Comparison of ENCODE assay signal across 8 mouse cellular contexts in the genomic region with DNA sequence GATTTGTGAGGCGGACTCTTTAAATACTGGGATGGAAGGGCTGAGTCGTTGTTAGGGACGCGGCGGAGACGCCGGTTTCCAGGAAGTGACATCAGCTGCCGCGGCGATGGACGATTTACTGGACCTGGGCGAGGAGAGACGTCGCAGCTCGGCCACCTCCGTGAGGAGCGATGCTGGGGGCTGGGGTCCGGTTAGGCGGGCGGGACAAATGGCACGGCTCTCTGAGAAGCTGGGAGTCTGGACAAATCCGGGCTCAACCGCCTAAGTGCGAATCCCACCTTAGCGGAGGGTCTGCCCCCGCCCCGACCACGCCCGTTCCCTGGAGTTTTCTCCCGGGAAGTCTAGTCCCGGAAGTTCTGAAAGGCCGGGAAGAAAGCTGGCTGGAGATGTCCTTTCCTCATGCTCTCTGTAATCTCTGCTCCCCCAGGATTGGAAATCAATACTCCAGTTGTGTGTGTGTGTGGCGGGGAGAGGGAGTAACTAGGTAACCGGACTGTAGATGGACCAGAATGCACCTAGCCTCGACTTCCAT. TPM values are rescaled to one million over a fixed set of nuclear protein-coding genes. Genes with fewer than 3 reads are reported as not detected.
DNase-seq lines count a peak whose midpoint lies in the region; ATAC-seq and TF ChIP-seq lines count a peak whose summit lies in the region.

A gene (plus strand): TSS at position 61 of the 532 bp plus-strand sequence.

- H3K9ac ChIP-seq in embryonic facial prominence, embryonic 11.5 days (replicated peaks; ENCODE audit: low read length) = peak within 1 kb of the TSS; percentile 43
- H3K9ac ChIP-seq in heart, adult 2 months (ENCODE audit: low read depth, low read length) = peak within 1 kb of the TSS; percentile 58
- H3K9ac ChIP-seq in limb, embryonic 15.5 days = peak within 1 kb of the TSS; percentile 56

- no peaks in the 10 kb centered on the region for H3K9me3 ChIP-seq in embryonic facial prominence, embryonic 11.5 days (replicated peaks; ENCODE audit: control insufficient read depth, low read length)
- H3K9me3 ChIP-seq in limb, embryonic 15.5 days = no peaks in the 10 kb centered on the region

- H3K27ac ChIP-seq in embryonic facial prominence, embryonic 11.5 days (replicated peaks; ENCODE audit: low read depth, low read length) = no peak within 1 kb of the TSS
- peak within 1 kb of the TSS; percentile 89 for H3K27ac ChIP-seq in heart, adult 2 months
- peak within 1 kb of the TSS; percentile 72 for H3K27ac ChIP-seq in kidney, adult 2 months (ENCODE audit: insufficient read depth, low read depth, low read length)
- H3K27ac ChIP-seq in limb, embryonic 15.5 days = peak within 1 kb of the TSS; percentile 69; the same call in 1 of the 2 replicates
- peak within 1 kb of the TSS; percentile 88 for H3K27ac ChIP-seq in testis, adult 2 months (ENCODE audit: control insufficient read depth, insufficient read depth, low read depth, low read length)

- TF ChIP-seq POLR2A in heart, adult 2 months (IDR thresholded peaks at IDR 0.05; ENCODE audit: insufficient read depth, low read depth, low read length) = peak; percentile 62
- peak; percentile 62 for TF ChIP-seq POLR2A in kidney, adult 2 months (IDR thresholded peaks at IDR 0.05; ENCODE audit: low read depth, low read length)
- TF ChIP-seq POLR2A in myocyte (IDR thresholded peaks at IDR 0.05; ENCODE audit: insufficient read length, low read depth) = peak; percentile 82
- TF ChIP-seq POLR2A in testis, adult 2 months (IDR thresholded peaks at IDR 0.05; ENCODE audit: control insufficient read depth, low read depth, low read length) = peak; percentile 84; the same call in 1 of the 2 replicates

- H3K79me2 ChIP-seq in heart, adult 2 months (replicated peaks; ENCODE audit: control insufficient read depth, insufficient read depth, low read length) = no peaks in the 10 kb centered on the region
- peaks cover 21% of the 10 kb centered on the region for H3K79me2 ChIP-seq in myocyte (ENCODE audit: control insufficient read depth, insufficient read depth)

- H3K4me3 ChIP-seq in embryonic facial prominence, embryonic 11.5 days (ENCODE audit: low read depth, low read length) = peak within 1 kb of the TSS; percentile 46
- H3K4me3 ChIP-seq in heart, adult 2 months = peak within 1 kb of the TSS; percentile 86
- H3K4me3 ChIP-seq in kidney, adult 2 months (ENCODE audit: insufficient read depth, low read depth, low read length) = peak within 1 kb of the TSS; percentile 96
- peak within 1 kb of the TSS; percentile 70 for H3K4me3 ChIP-seq in limb, embryonic 15.5 days
- H3K4me3 ChIP-seq in myocyte = peak within 1 kb of the TSS; percentile 59
- H3K4me3 ChIP-seq in testis, adult 2 months (ENCODE audit: control insufficient read depth, low read depth, low read length) = peak within 1 kb of the TSS; percentile 99

- H3K36me3 ChIP-seq in embryonic facial prominence, embryonic 11.5 days (replicated peaks; ENCODE audit: control insufficient read depth, insufficient read depth, low read depth, low read length) = no peaks in the 10 kb centered on the region
- H3K36me3 ChIP-seq in heart, adult 2 months (ENCODE audit: control insufficient read depth, insufficient read depth, low read length) = peaks cover 2% of the 10 kb centered on the region; the same call in 1 of the 2 replicates
- H3K36me3 ChIP-seq in kidney, adult 2 months (ENCODE audit: control insufficient read depth, insufficient read depth, low read length) = no peaks in the 10 kb centered on the region
- H3K36me3 ChIP-seq in limb, embryonic 15.5 days = 0 out of 2 replicates have a peak, but pooled peaks cover 4% of the 10 kb centered on the region
- peaks cover 3% of the 10 kb centered on the region for H3K36me3 ChIP-seq in myocyte (ENCODE audit: control insufficient read depth, insufficient read depth)
- peaks cover 2% of the 10 kb centered on the region for H3K36me3 ChIP-seq in testis, adult 2 months (ENCODE audit: control insufficient read depth, insufficient read depth, low read length)

- peak within 1 kb of the TSS; percentile 48 for H3K4me2 ChIP-seq in embryonic facial prominence, embryonic 11.5 days (ENCODE audit: low read depth, low read length)
- H3K4me2 ChIP-seq in limb, embryonic 15.5 days = peak within 1 kb of the TSS; percentile 73
- H3K4me2 ChIP-seq in myocyte (ENCODE audit: low read depth) = peak within 1 kb of the TSS; percentile 97

- intact Hi-C loops in heart, adult 2 months (cut with DNase I) = no loop called here

- peak within 1 kb of the TSS; percentile 22 for H3ac ChIP-seq in myocyte (ENCODE audit: control insufficient read depth, insufficient read length)

- H3K27me3 ChIP-seq in embryonic facial prominence, embryonic 11.5 days (ENCODE audit: control insufficient read depth, insufficient read depth, low read length) = no peaks in the 10 kb centered on the region
- H3K27me3 ChIP-seq in heart, adult 2 months (ENCODE audit: control insufficient read depth, insufficient read depth, low read length) = no peaks in the 10 kb centered on the region
- H3K27me3 ChIP-seq in kidney, adult 2 months (replicated peaks; ENCODE audit: control insufficient read depth, insufficient read depth, low read length) = no peaks in the 10 kb centered on the region
- H3K27me3 ChIP-seq in limb, embryonic 15.5 days = no peaks in the 10 kb centered on the region
- no peaks in the 10 kb centered on the region for H3K27me3 ChIP-seq in myocyte (ENCODE audit: control insufficient read depth, insufficient read depth, insufficient read length)
- H3K27me3 ChIP-seq in testis, adult 2 months (ENCODE audit: control insufficient read depth, insufficient read depth, low read length) = peaks cover 5% of the 10 kb centered on the region; the same call in 1 of the 2 replicates

- ATAC-seq in embryonic facial prominence, embryonic 11.5 days (replicated peaks; ENCODE audit: insufficient number of reproducible peaks, low FRiP score, low TSS enrichment, low read depth) = 0 out of 2 replicates have a peak, but pooled peaks have one; percentile 27
- ATAC-seq in limb, embryonic 15.5 days (ENCODE audit: insufficient number of reproducible peaks, low FRiP score, low TSS enrichment, low read depth) = no peak

- 0 out of 2 replicates have a peak, but pooled peaks have one; percentile 7 for TF ChIP-seq EP300 in heart, adult 2 months (IDR thresholded peaks at IDR 0.05; ENCODE audit: insufficient read depth, low read depth, low read length)

- H3K4me1 ChIP-seq in embryonic facial prominence, embryonic 11.5 days (ENCODE audit: control insufficient read depth, insufficient read depth, low read length) = no peaks in the 10 kb centered on the region; the same call in 1 of the 2 replicates
- peaks cover 7% of the 10 kb centered on the region for H3K4me1 ChIP-seq in heart, adult 2 months (ENCODE audit: control insufficient read depth, insufficient read depth, low read length)
- peaks cover 7% of the 10 kb centered on the region; the same call in 1 of the 2 replicates for H3K4me1 ChIP-seq in kidney, adult 2 months (ENCODE audit: control insufficient read depth, insufficient read depth, low read length)
- H3K4me1 ChIP-seq in limb, embryonic 15.5 days = peaks cover 15% of the 10 kb centered on the region
- peaks cover 26% of the 10 kb centered on the region for H3K4me1 ChIP-seq in testis, adult 2 months (ENCODE audit: control insufficient read depth, insufficient read depth, low read length)

- peak; percentile 30 to 41 for DNase-seq in spleen, adult 18-20 months
- DNase-seq in spleen, adult 12 weeks (ENCODE audit: low spot score) = no peak
- peak; percentile 89 for DNase-seq in embryonic facial prominence, embryonic 11.5 days (ENCODE audit: low spot score)
- peak; percentile 88 to 89 for DNase-seq in heart, adult 2 months
- peak; percentile 92 for DNase-seq in kidney, adult 2 months

- TF ChIP-seq CTCF in heart, adult 2 months (IDR thresholded peaks at IDR 0.05) = no peak
- no peak for TF ChIP-seq CTCF in kidney, adult 2 months (conservative IDR thresholded peaks at IDR 0.05; ENCODE audit: insufficient read depth, insufficient read length, low read depth, low read length)
- no peak for TF ChIP-seq CTCF in testis, adult 2 months (IDR thresholded peaks at IDR 0.05; ENCODE audit: control insufficient read depth, insufficient read depth, insufficient replicate concordance, low read depth, low read length)

- under 1% methylated on average over 34 of the region's 35 CpGs for WGBS in embryonic facial prominence, embryonic 11.5 days
- under 1% methylated on average over 35 of the region's 35 CpGs for WGBS in heart, adult 2 months
- under 1% methylated on average over 35 of the region's 35 CpGs for WGBS in kidney, adult 2 months
- WGBS in limb, embryonic 15.5 days = under 1% methylated on average over 35 of the region's 35 CpGs

TF ChIP-seq in myocyte, 11 proteins besides CTCF, POLR2A, EP300 and RAD21:
- TF ChIP-seq TCF12 (IDR thresholded peaks at IDR 0.05; ENCODE audit: insufficient read depth, poor library complexity, severe bottlenecking) = no peak
- no peak for TF ChIP-seq CEBPB (IDR thresholded peaks at IDR 0.05; ENCODE audit: insufficient read depth, poor library complexity, severe bottlenecking)
- TF ChIP-seq POLR2AphosphoS2 (IDR thresholded peaks at IDR 0.05; ENCODE audit: insufficient read length, low read depth) = peak; percentile 76
- no peak for TF ChIP-seq MYOD1 (IDR thresholded peaks at IDR 0.05; ENCODE audit: control insufficient read depth in 1 of 3, insufficient read length in 2 of 3, low read depth in 2 of 3)
TF ChIP-seq in myocyte: peak in this region for 1.

RNA-seq across cellular contexts. Expression of the gene that starts here (rescaled TPM):
- 71.0 and 80.3 TPM in 2 replicates for polyA plus RNA-seq in embryonic facial prominence, embryonic 11.5 days (2014; fragmentation: Nextera tagmentation; extraction: Ambion mirVana)
- 10 to 100 TPM; 21.6 to 26.1 TPM for total RNA-seq in heart, adult 2 months (2021)
- 31.9 and 39.2 TPM in 2 replicates for polyA plus RNA-seq in heart, adult 2 months (2012; rRNA removed)
- polyA plus RNA-seq in kidney, adult 2 months (2012; rRNA removed) = 21.9 and 27.3 TPM in 2 replicates
- 74.7 and 78.3 TPM in 2 replicates for polyA plus RNA-seq in limb, embryonic 15.5 days (2015; fragmentation: Nextera tagmentation; extraction: Ambion mirVana)
- 93.4 TPM for polyA plus RNA-seq in myocyte (2012; fragmentation: generic; extraction: Trizol)
- 200 and 219 TPM in 2 replicates for polyA plus RNA-seq in testis, adult 2 months (2012; rRNA removed)

Comparison
In these comparisons a context has a peak if more than half of its experiments do, and no peak if none do; other contexts are left out.
1. H3K4me3 ChIP-seq: peak in every context shown above with its lines; median percentile 99 in testis, adult 2 months; 96 in kidney, adult 2 months; 86 in heart, adult 2 months; 70 in limb, embryonic 15.5 days; 59 in myocyte; 46 in embryonic facial prominence, embryonic 11.5 days.